Mouse (Mus musculus): ENCODE data around the gene Cxcr4.

- TF ChIP-seq CTCF (IDR thresholded peaks at IDR 0.05; ENCODE audit: low read depth, low read length) (no peak), POLR2AphosphoS5 (IDR thresholded peaks at IDR 0.05; ENCODE audit: insufficient replicate concordance, low read depth, low read length) (no peak), TAL1 (conservative IDR thresholded peaks at IDR 0.05; ENCODE audit: low read depth, low read length) (no peak)
Measured at GRCm38 (mm10) chr1:128636258-128637229, 44.5 kb upstream of the Cxcr4 start.
